Mouse (Mus musculus) heart, postnatal 0 days (tissue): ENCODE data around the gene Barx1.
A peak's percentile ranks its signal among the peaks of the same experiment; 100 is the strongest.

Source experiments
- CTCF ChIP-seq: IDR thresholded peaks from 2 replicates; pipeline ENCODE4 v1.5.1; 2016; ENCODE audit warnings: antibody characterized with exemption, control low read depth, low read depth
- EP300 ChIP-seq: IDR thresholded peaks from 2 replicates; pipeline ENCODE4 v1.6.1; 2016; ENCODE audit warnings: antibody characterized with exemption, low read depth

DNA sequence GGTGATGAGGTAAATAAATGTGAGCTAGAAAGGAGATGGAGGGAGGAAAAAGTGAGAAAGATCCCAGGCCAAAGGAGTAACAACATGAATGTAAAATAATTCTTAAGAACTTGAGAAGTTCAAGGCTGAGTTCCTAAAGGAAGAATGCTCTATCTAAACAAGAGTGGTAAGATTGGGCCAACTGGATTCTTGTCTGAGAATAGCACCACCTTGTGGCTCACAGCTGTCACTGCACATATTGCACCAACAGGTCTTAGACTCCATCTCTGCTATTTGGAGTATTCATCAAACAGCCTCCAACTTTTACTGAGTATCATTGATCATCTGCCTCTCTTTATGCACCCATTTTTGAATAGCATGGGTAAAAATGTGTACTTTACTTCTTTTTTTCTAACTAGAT, 23.2 kb upstream of the Barx1 start:
- TF ChIP-seq CTCF (peak; percentile 95), EP300 (no peak)
